Mouse (Mus musculus): ENCODE measurements around the gene Fzd2. TPM values are rescaled to one million over a fixed set of nuclear protein-coding genes. Genes with fewer than 3 reads are reported as not detected.
"Not testable (repeated sequence)": the region's sequence is repeated elsewhere in the genome, so short reads cannot be mapped to it uniquely, and the experiment has no call there.

The Fzd2 gene
- polyA plus RNA-seq, 1 experiment from 2014 or later, result 35.9 TPM

DNA sequence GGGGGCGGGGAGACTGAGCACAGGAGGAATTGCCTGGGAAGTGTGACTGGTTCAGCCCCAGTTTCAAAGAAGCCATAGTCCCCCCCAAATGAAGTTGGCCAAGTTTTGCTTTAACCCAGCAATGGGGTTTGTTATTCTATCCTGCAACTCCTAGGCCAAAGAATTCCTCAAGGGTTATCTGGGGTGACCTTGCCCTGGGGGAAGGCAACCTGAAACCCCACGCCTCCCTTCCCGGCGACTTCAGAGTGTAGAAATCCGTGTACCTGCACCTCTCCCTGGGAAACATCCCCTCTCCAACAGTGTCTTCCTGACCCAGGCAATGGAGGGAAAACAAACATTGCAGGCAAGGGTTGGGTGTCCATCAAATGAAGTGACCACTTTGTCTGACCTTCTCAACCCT lies 21.5 kb upstream of the Fzd2 start:
- no peak overlapping the region for H3K4me3 ChIP-seq
- H3K9me3 ChIP-seq, result no peaks in the 10 kb centered on the region
- H3K36me3 ChIP-seq, result no peaks in the 10 kb centered on the region
- WGBS, result 22% methylated on average over 5 of the region's 5 CpGs
- peak overlapping the region; percentile 34 for H3K4me2 ChIP-seq
- H3K27me3 ChIP-seq, result no peaks in the 10 kb centered on the region
- ATAC-seq (ENCODE audit: borderline replicate concordance, extremely low read depth, low FRiP score, low TSS enrichment), result no peak
- peaks cover 48% of the 10 kb centered on the region for H3K4me1 ChIP-seq
- H3K27ac ChIP-seq, result peak overlapping the region; percentile 87
- H3K9ac ChIP-seq, result no peak overlapping the region

DNA sequence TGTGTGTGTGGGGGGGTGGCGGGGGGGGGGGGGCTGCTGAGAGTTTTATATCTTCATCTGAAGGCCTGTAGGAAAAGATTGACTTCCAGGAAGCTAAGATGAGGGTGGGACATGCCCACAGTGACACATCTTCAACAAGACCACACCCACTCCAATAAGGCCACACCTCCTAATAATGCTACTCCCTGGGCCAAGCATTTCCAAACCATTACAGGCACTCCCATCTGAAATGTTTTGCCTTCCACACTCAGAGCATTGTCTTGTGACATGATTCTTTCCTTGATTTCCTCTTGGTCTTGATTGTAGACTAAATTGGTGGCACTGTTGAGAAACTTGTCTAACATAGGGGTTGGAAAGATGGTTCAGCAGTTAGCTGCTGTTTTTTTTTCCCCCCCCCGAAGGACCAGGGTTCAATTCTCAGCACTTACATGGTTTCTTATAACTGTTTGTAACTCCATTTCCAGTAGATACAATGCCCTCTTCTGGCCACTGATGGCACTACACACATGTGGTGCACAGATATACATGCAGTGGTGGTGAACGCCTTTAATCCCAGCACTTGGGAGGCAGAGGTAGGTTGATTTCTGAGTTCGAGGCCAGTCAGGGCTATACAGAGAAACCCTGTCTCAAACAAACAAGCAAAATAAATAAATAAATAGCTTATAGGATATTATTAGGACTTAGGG lies 17.6 kb upstream of the Fzd2 start:
- Histone ChIP-seq H3K4me3 (no peak overlapping the region), H3K27ac (no peak overlapping the region), H3K9ac (no peak overlapping the region), H3K9me3 (no peaks in the 10 kb centered on the region), H3K36me3 (no peaks in the 10 kb centered on the region), H3K4me1 (peaks cover 15% of the 10 kb centered on the region), H3K4me2 (no peak overlapping the region), H3K27me3 (no peaks in the 10 kb centered on the region)
- WGBS, result 93% methylated on average over 4 of the region's 4 CpGs
- ATAC-seq (ENCODE audit: borderline replicate concordance, extremely low read depth, low FRiP score, low TSS enrichment), result no peak

GRCm38 (mm10) chr11:102587554-102587953 lies 16.6 kb upstream of the Fzd2 start:
- WGBS, result 86% methylated on average over 3 of the region's 3 CpGs
- peaks cover 6% of the 10 kb centered on the region for H3K4me1 ChIP-seq
- H3K4me3 ChIP-seq, result no peak overlapping the region
- H3K9ac ChIP-seq, result no peak overlapping the region
- H3K4me2 ChIP-seq, result no peak overlapping the region
- ATAC-seq (ENCODE audit: borderline replicate concordance, extremely low read depth, low FRiP score, low TSS enrichment), result no peak
- no peaks in the 10 kb centered on the region for H3K27me3 ChIP-seq
- no peaks in the 10 kb centered on the region for H3K9me3 ChIP-seq
- no peak overlapping the region for H3K27ac ChIP-seq
- no peaks in the 10 kb centered on the region for H3K36me3 ChIP-seq

GRCm38 (mm10) chr11:102595341-102595820 lies 8.8 kb upstream of the Fzd2 start:
- Histone ChIP-seq H3K27me3 (no peaks in the 10 kb centered on the region), H3K36me3 (no peaks in the 10 kb centered on the region), H3K4me1 (peaks cover 18% of the 10 kb centered on the region), H3K4me2 (no peak overlapping the region), H3K4me3 (no peak overlapping the region), H3K9ac (no peak overlapping the region), H3K9me3 (no peaks in the 10 kb centered on the region), H3K27ac (peak overlapping the region; percentile 60)
- 7% methylated on average over 4 of the region's 4 CpGs for WGBS
- ATAC-seq (ENCODE audit: borderline replicate concordance, extremely low read depth, low FRiP score, low TSS enrichment), result peak; percentile 66; the same call in 1 of the 2 replicates

- Histone ChIP-seq H3K9ac (no peak overlapping the region), H3K4me1 (peaks cover 13% of the 10 kb centered on the region), H3K4me3 (no peak overlapping the region), H3K27ac (no peak overlapping the region), H3K9me3 (no peaks in the 10 kb centered on the region), H3K27me3 (no peaks in the 10 kb centered on the region), H3K4me2 (no peak overlapping the region), H3K36me3 (no peaks in the 10 kb centered on the region)
- 87% methylated on average over 3 of the region's 3 CpGs for WGBS
- ATAC-seq (ENCODE audit: borderline replicate concordance, extremely low read depth, low FRiP score, low TSS enrichment), result no peak
Measured at GRCm38 (mm10) chr11:102599912-102600311, 4.3 kb upstream of the Fzd2 start.

- 3% methylated on average over 13 of the region's 13 CpGs for WGBS
- H3K27ac ChIP-seq, result peak overlapping the region; percentile 98
- H3K36me3 ChIP-seq, result no peaks in the 10 kb centered on the region
- H3K27me3 ChIP-seq, result peaks cover 11% of the 10 kb centered on the region
- no peaks in the 10 kb centered on the region for H3K9me3 ChIP-seq
- H3K9ac ChIP-seq, result peak overlapping the region; percentile 52
- peak overlapping the region; percentile 60 for H3K4me3 ChIP-seq
- H3K4me2 ChIP-seq, result peak overlapping the region; percentile 81
- ATAC-seq (ENCODE audit: borderline replicate concordance, extremely low read depth, low FRiP score, low TSS enrichment), result no peak
- peaks cover 2% of the 10 kb centered on the region; the same call in 1 of the 2 replicates for H3K4me1 ChIP-seq
Measured at GRCm38 (mm10) chr11:102602816-102603495, 1.2 kb upstream of the Fzd2 start.

DNA sequence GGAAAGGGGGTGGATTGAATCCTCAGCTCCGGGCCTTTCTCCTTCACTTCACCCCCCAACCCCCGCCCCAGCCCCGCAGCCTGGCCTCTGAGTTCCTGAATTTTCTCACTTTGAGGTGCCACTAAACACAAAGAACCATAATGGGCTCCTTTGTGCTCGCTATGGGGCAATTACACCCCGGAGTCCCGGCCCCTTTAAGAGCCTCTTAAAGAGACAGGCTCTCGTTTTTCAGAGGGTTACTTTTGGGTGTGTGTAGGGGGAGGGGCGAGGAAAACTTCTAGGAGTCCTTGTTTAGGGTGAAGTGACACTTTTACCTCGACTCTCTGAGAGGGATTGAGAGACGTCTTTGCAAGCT lies 723 bp upstream of the Fzd2 start:
- Histone ChIP-seq H3K27ac (peak overlapping the region; percentile 98), H3K9ac (peak overlapping the region; percentile 52), H3K36me3 (no peaks in the 10 kb centered on the region), H3K4me2 (peak overlapping the region; percentile 81), H3K9me3 (no peaks in the 10 kb centered on the region), H3K4me1 (peaks cover 8% of the 10 kb centered on the region), H3K27me3 (peaks cover 11% of the 10 kb centered on the region), H3K4me3 (peak overlapping the region; percentile 60)
- peak; percentile 81 for ATAC-seq (ENCODE audit: borderline replicate concordance, extremely low read depth, low FRiP score, low TSS enrichment)
- under 1% methylated on average over 10 of the region's 10 CpGs for WGBS

DNA sequence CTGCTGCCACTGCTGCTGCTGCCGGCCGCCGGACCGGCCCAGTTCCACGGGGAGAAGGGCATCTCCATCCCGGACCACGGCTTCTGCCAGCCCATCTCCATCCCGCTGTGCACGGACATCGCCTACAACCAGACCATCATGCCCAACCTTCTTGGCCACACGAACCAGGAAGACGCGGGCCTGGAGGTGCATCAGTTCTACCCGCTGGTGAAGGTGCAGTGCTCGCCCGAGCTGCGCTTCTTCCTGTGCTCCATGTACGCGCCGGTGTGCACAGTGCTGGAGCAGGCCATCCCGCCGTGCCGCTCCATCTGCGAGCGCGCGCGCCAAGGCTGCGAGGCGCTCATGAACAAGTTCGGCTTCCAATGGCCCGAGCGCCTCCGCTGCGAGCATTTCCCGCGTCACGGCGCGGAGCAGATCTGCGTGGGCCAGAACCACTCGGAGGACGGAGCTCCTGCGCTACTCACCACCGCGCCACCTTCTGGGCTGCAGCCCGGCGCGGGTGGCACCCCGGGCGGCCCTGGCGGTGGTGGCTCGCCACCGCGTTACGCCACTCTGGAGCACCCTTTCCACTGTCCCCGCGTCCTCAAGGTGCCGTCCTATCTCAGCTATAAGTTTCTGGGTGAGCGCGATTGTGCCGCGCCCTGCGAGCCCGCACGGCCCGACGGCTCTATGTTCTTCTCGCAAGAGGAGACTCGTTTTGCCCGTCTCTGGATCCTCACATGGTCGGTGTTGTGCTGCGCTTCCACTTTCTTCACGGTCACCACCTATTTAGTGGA lies 769 bp downstream of the Fzd2 start:
- Histone ChIP-seq H3K36me3 (no peaks in the 10 kb centered on the region), H3K27me3 (peaks cover 11% of the 10 kb centered on the region), H3K4me1 (peaks cover 22% of the 10 kb centered on the region), H3K4me3 (peak overlapping the region; percentile 60), H3K9ac (peak overlapping the region; percentile 89), H3K4me2 (peak overlapping the region; percentile 81), H3K27ac (peak overlapping the region; percentile 98), H3K9me3 (no peaks in the 10 kb centered on the region)
- under 1% methylated on average over 71 of the region's 74 CpGs for WGBS
- peak; percentile 24 for ATAC-seq (ENCODE audit: borderline replicate concordance, extremely low read depth, low FRiP score, low TSS enrichment)

DNA sequence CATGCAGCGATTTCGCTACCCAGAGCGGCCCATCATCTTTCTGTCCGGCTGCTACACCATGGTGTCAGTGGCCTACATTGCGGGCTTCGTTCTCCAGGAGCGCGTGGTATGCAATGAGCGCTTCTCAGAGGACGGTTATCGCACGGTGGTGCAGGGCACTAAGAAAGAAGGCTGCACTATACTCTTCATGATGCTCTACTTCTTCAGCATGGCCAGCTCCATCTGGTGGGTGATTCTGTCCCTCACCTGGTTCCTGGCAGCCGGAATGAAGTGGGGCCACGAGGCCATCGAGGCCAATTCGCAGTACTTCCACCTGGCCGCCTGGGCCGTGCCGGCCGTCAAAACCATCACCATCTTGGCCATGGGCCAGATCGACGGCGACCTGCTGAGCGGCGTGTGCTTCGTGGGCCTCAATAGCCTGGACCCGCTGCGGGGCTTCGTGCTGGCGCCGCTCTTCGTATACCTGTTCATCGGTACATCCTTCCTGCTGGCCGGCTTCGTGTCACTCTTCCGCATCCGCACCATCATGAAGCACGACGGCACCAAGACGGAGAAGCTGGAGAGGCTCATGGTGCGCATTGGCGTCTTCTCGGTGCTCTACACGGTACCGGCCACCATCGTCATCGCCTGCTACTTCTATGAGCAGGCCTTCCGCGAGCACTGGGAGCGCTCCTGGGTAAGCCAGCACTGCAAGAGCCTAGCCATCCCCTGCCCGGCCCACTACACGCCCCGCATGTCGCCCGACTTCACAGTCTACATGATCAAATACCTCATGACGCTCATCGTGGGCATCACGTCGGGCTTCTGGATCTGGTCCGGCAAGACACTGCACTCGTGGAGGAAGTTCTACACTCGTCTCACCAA lies 1.6 kb downstream of the Fzd2 start:
- Histone ChIP-seq H3K4me2 (peak overlapping the region; percentile 81), H3K4me1 (peaks cover 31% of the 10 kb centered on the region), H3K36me3 (no peaks in the 10 kb centered on the region), H3K27ac (peak overlapping the region; percentile 98), H3K4me3 (peak overlapping the region; percentile 60), H3K9ac (peak overlapping the region; percentile 89), H3K27me3 (peaks cover 11% of the 10 kb centered on the region), H3K9me3 (no peaks in the 10 kb centered on the region)
- ATAC-seq (ENCODE audit: borderline replicate concordance, extremely low read depth, low FRiP score, low TSS enrichment), result no peak
- WGBS, result under 1% methylated on average over 62 of the region's 62 CpGs

GRCm38 (mm10) chr11:102606751-102607171 lies 2.6 kb downstream of the Fzd2 start:
- Histone ChIP-seq H3K9ac (peak overlapping the region; percentile 89), H3K9me3 (no peaks in the 10 kb centered on the region), H3K4me1 (peaks cover 40% of the 10 kb centered on the region), H3K27me3 (peaks cover 11% of the 10 kb centered on the region), H3K4me3 (peak overlapping the region; percentile 60), H3K27ac (peak overlapping the region; percentile 98), H3K4me2 (peak overlapping the region; percentile 81), H3K36me3 (no peaks in the 10 kb centered on the region)
- no peak for ATAC-seq (ENCODE audit: borderline replicate concordance, extremely low read depth, low FRiP score, low TSS enrichment)
- WGBS, result 2% methylated on average over 12 of the region's 12 CpGs

DNA sequence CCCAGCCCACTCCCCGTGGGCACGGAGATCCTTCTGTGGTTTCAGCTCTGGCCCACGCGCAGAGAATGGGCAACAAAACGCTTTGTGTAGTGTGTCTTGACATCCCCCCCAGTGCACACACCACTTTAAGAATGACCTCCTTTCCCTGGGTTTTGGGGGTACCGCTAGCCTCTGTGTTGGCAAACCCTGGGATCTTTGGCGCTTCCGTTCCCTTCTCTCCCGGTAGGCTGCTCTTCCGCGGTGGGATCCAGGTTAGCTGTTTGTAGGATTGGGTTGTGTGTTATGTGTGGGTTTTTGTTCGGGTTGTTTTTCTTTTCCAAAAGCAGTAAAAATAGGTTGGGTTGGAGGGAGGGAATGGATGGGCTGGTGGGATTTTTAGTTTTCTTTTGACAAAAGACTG lies 3.0 kb downstream of the Fzd2 start:
- Histone ChIP-seq H3K4me1 (peaks cover 43% of the 10 kb centered on the region), H3K27ac (peak overlapping the region; percentile 98), H3K4me2 (peak overlapping the region; percentile 81), H3K9ac (peak overlapping the region; percentile 89), H3K27me3 (peaks cover 11% of the 10 kb centered on the region), H3K4me3 (peak overlapping the region; percentile 60)
- not testable (repeated sequence) for ATAC-seq (ENCODE audit: borderline replicate concordance, extremely low read depth, low FRiP score, low TSS enrichment); H3K36me3 ChIP-seq; H3K9me3 ChIP-seq
- WGBS, result 1% methylated on average over 12 of the region's 12 CpGs

All from lung, embryonic 15.5 days (tissue).